In the genomic region with DNA sequence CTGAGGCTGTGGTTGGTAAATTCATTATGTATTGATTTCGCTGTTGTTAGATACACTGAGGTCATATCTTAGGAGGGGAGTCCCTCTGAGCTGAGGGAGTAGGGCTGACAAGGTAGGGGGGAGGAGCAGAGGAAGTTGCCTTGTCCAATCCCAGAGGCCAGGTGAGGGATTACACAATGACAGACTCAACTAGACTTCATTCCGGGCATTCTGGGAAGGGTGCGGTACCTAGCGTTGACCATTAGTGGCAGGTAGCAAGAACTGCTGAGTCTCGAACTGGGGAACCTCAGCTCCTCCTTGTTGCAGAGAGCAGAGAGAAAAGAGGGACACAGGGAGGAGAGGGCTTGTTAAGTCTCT, we compare ENCODE assay signal across 7 mouse cellular contexts. TPM values are rescaled to one million over a fixed set of nuclear protein-coding genes. Genes with fewer than 3 reads are reported as not detected.
DNase-seq lines count a peak whose midpoint lies in the region; ATAC-seq and TF ChIP-seq lines count a peak whose summit lies in the region.

No protein-coding gene starts in this region.

- ATAC-seq in hindbrain, embryonic 12.5 days (ENCODE audit: low FRiP score), result no peak
- no peak for ATAC-seq in granulocyte monocyte progenitor cell, adult 5-6 weeks (replicated peaks; ENCODE audit: poor library complexity, severe bottlenecking)

- peak overlapping the region; percentile 77 for H3K4me3 ChIP-seq in E14TG2a.4 (replicated peaks; ENCODE audit: low read length)
- peak overlapping the region; percentile 44 for H3K4me3 ChIP-seq in hindbrain, embryonic 12.5 days

- H3K4me1 ChIP-seq in E14TG2a.4 (replicated peaks; ENCODE audit: low read depth, low read length), result peaks cover 54% of the 10 kb centered on the region
- peaks cover 13% of the 10 kb centered on the region; the same call in 1 of the 2 replicates for H3K4me1 ChIP-seq in hindbrain, embryonic 12.5 days

- WGBS in hindbrain, embryonic 12.5 days, result 16% methylated on average over 5 of the region's 5 CpGs

- peak; percentile 36 for DNase-seq in CD4-positive helper T cell, adult 2 months (ENCODE audit: low read depth, low spot score)
- DNase-seq in lung, postnatal 25 days (ENCODE audit: low spot score), result peak; percentile 20
- no peak for DNase-seq in spleen, adult 18-20 months
- no peak for DNase-seq in thymus, postnatal 4 days

- H3K9me3 ChIP-seq in E14TG2a.4 (ENCODE audit: low read length), result no peaks in the 10 kb centered on the region
- no peaks in the 10 kb centered on the region for H3K9me3 ChIP-seq in hindbrain, embryonic 12.5 days (replicated peaks)

- H3K9ac ChIP-seq in hindbrain, embryonic 12.5 days, result no peak overlapping the region; the same call in 1 of the 2 replicates

- H3K27ac ChIP-seq in hindbrain, embryonic 12.5 days, result no peak overlapping the region

- H3K36me3 ChIP-seq in E14TG2a.4 (ENCODE audit: insufficient read depth, low read length), result no peaks in the 10 kb centered on the region
- no peaks in the 10 kb centered on the region for H3K36me3 ChIP-seq in hindbrain, embryonic 12.5 days

- no peak for TF ChIP-seq CTCF in E14TG2a.4 (conservative IDR thresholded peaks at IDR 0.05; ENCODE audit: low read length)

- H3K4me2 ChIP-seq in hindbrain, embryonic 12.5 days (replicated peaks), result peak overlapping the region; percentile 67

- peaks cover 12% of the 10 kb centered on the region for H3K27me3 ChIP-seq in E14TG2a.4 (ENCODE audit: insufficient read depth, low read length)
- peaks cover 26% of the 10 kb centered on the region for H3K27me3 ChIP-seq in hindbrain, embryonic 12.5 days

RNA-seq across cellular contexts. Expression of gene Aloxe3, which starts 7.8 kb away (rescaled TPM):
- polyA plus RNA-seq in hindbrain, embryonic 12.5 days (2016; fragmentation: Nextera tagmentation; extraction: Ambion mirVana), result 0.41 and 0.65 TPM in 2 replicates
- not detected in 2 replicates for total RNA-seq in granulocyte monocyte progenitor cell, adult 5-6 weeks (2014; fragmentation: Nextera tagmentation)
- not detected in 2 replicates for total RNA-seq in granulocyte monocyte progenitor cell, adult 5-6 weeks (2017)

RNA-seq across cellular contexts. Expression of gene 9130213A22Rik, which starts 11.2 kb away (rescaled TPM):
- polyA plus RNA-seq in hindbrain, embryonic 12.5 days (2016; fragmentation: Nextera tagmentation; extraction: Ambion mirVana), result 0.26 and 0.29 TPM in 2 replicates
- total RNA-seq in granulocyte monocyte progenitor cell, adult 5-6 weeks (2014; fragmentation: Nextera tagmentation), result 0.17 TPM in 1 of 2 replicates, not detected in the other
- not detected in 2 replicates for total RNA-seq in granulocyte monocyte progenitor cell, adult 5-6 weeks (2017)

RNA-seq across cellular contexts. Expression of gene Hes7, which starts 13.3 kb away (rescaled TPM):
- polyA plus RNA-seq in hindbrain, embryonic 12.5 days (2016; fragmentation: Nextera tagmentation; extraction: Ambion mirVana), result 0.25 and 0.49 TPM in 2 replicates
- total RNA-seq in granulocyte monocyte progenitor cell, adult 5-6 weeks (2014; fragmentation: Nextera tagmentation), result not detected in 2 replicates
- not detected in 2 replicates for total RNA-seq in granulocyte monocyte progenitor cell, adult 5-6 weeks (2017)

RNA-seq across cellular contexts. Expression of gene Alox12b, which starts 23.2 kb away (rescaled TPM):
- polyA plus RNA-seq in hindbrain, embryonic 12.5 days (2016; fragmentation: Nextera tagmentation; extraction: Ambion mirVana), result 0.12 TPM in 2 replicates
- not detected in 2 replicates for total RNA-seq in granulocyte monocyte progenitor cell, adult 5-6 weeks (2014; fragmentation: Nextera tagmentation)
- not detected in 2 replicates for total RNA-seq in granulocyte monocyte progenitor cell, adult 5-6 weeks (2017)

RNA-seq across cellular contexts. Expression of gene Per1, which starts 38.5 kb away (rescaled TPM):
- polyA plus RNA-seq in hindbrain, embryonic 12.5 days (2016; fragmentation: Nextera tagmentation; extraction: Ambion mirVana), result 9.8 and 11.6 TPM in 2 replicates
- total RNA-seq in granulocyte monocyte progenitor cell, adult 5-6 weeks (2014; fragmentation: Nextera tagmentation), result 10.3 and 11.7 TPM in 2 replicates
- 9.4 and 9.8 TPM in 2 replicates for total RNA-seq in granulocyte monocyte progenitor cell, adult 5-6 weeks (2017)

Comparison
In these comparisons a context has a peak if more than half of its experiments do, and no peak if none do; other contexts are left out.
1. DNase-seq: peak in CD4-positive helper T cell, adult 2 months (single experiment) and lung, postnatal 25 days (single experiment); none in spleen, adult 18-20 months (0 of 2) and thymus, postnatal 4 days (single experiment).